Mouse (Mus musculus) neural tube, embryonic 13.5 days (tissue): ENCODE measurements around the gene Rad9a. TPM values are rescaled to one million over a fixed set of nuclear protein-coding genes. Genes with fewer than 3 reads are reported as not detected.
"Not testable (repeated sequence)": the region's sequence is repeated elsewhere in the genome, so short reads cannot be mapped to it uniquely, and the experiment has no call there.

Experiments used
- ATAC-seq: fragments of 200-750 bp; cut with Nextera tagmentation; 2 replicates; pipeline ENCODE4 v1.8.0; 2017; ENCODE audit warnings: low read depth, mild to moderate bottlenecking, moderate TSS enrichment, moderate library complexity
- H3K27ac ChIP-seq: fragments of 300-500 bp; sonication (generic); replicated peaks from 2 replicates; pipeline ENCODE4 v1.5.1; 2015; ENCODE audit warnings: moderate library complexity, mild to moderate bottlenecking, inconsistent platforms
- H3K27me3 ChIP-seq: fragments of 300-500 bp; sonication (generic); 2 replicates; pipeline ENCODE4 v1.6.1; 2015; ENCODE audit warnings: mild to moderate bottlenecking, inconsistent platforms
- H3K36me3 ChIP-seq: fragments of 300-500 bp; sonication (generic); 2 replicates; pipeline ENCODE4 v1.6.1; 2015; ENCODE audit warnings: mild to moderate bottlenecking, inconsistent platforms
- H3K4me1 ChIP-seq: fragments of 300-500 bp; sonication (generic); replicated peaks from 2 replicates; pipeline ENCODE4 v1.6.1; 2015; ENCODE audit warnings: inconsistent platforms
- H3K4me2 ChIP-seq: fragments of 300-500 bp; sonication (generic); 2 replicates; pipeline ENCODE4 v1.6.1; 2015; ENCODE audit warnings: inconsistent platforms, mild to moderate bottlenecking, moderate library complexity
- H3K4me3 ChIP-seq: fragments of 300-500 bp; sonication (generic); 2 replicates; pipeline ENCODE4 v1.5.1; 2015; ENCODE audit warnings: mild to moderate bottlenecking, inconsistent platforms
- H3K9ac ChIP-seq: fragments of 300-500 bp; sonication (generic); 2 replicates; pipeline ENCODE4 v1.6.1; 2015; ENCODE audit warnings: moderate library complexity, mild to moderate bottlenecking, inconsistent platforms
- H3K9me3 ChIP-seq: fragments of 300-500 bp; sonication (generic); 2 replicates; pipeline ENCODE4 v1.6.1; 2016; ENCODE audit warnings: inconsistent platforms
- WGBS: fragments of 180-500 bp; shearing (Covaris S2); methylation state at CpG from one replicate; pipeline ENCODE4 v1.1.7; 2015; 5-methylcytosine and 5-hydroxymethylcytosine counted together
- polyA plus RNA-seq: library from polyadenylated mRNA; unstranded; fragments of >200 nt; fragmentation: Nextera tagmentation; extraction: Ambion mirVana; gene quantifications from 2 replicates; pipeline ENCODE4 v1.2.1, GENCODE M21; 2015

Gene Rad9a
- 23.5 and 24.9 TPM in 2 replicates for polyA plus RNA-seq

DNA sequence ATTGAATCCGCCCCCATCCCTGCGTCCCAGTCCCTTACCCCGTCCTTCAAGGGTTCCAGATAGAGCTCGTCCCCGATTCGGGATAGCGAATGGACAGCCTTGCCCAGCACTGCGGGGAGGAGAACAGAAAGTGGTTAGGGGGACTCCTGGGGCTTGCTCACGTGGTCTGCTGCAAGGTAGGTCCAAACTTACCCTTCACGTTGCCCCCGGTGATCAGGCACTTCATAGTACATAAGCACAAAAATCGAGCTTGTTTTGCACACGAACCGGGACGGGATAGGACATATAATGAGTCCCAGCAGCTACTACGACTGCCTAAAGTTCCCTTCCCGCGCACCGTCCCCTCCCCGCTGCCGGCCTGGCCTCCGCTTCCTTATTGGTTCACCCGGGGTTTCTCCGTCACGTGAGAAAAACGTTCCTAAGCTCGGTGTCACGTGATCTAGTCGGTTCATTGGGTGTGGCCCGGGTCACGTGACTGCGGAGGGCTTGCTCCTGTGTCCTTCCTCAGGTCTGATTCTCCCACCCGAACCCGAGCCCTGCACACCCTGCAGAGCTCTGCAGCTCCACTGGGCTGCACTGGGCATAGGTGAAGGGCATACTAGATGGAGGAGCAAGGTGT lies at the start of gene Rad9a:
Gene Rad9a (minus strand): TSS at position 372 of the 619 bp plus-strand sequence.
- ATAC-seq = peak; percentile 86
- WGBS = 0% methylated on average over 34 of the region's 34 CpGs
- Histone ChIP-seq H3K4me2 (peak within 1 kb of the TSS; percentile 97), H3K9me3 (no peaks in the 10 kb centered on the region), H3K27me3 (peaks cover 20% of the 10 kb centered on the region), H3K27ac (peak within 1 kb of the TSS; percentile 59), H3K9ac (peak within 1 kb of the TSS; percentile 88), H3K36me3 (peaks cover 31% of the 10 kb centered on the region), H3K4me1 (peaks cover 32% of the 10 kb centered on the region), H3K4me3 (peak within 1 kb of the TSS; percentile 68)

DNA sequence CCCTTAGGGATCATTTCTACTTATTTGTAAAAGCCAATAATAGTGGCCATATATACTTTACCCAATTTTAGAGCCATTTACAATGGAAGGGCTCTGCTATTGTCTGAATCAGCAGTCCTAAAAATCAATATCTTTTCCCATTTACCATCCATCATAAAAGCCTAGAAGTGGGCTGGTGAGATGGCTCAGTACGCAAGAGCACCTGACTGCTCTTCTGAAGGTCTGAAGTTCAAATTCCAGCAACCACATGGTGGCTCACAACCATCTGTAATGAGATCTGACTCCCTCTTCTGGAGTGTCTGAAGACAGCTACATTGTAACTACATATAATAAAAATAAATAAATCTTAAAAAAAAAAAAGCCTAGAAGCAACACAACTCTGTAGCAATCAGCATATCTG lies 47.2 kb upstream of the Rad9a start:
- not testable (repeated sequence) for H3K27me3 ChIP-seq, H3K9me3 ChIP-seq, H3K36me3 ChIP-seq, H3K4me1 ChIP-seq, H3K4me2 ChIP-seq, H3K9ac ChIP-seq, H3K4me3 ChIP-seq, H3K27ac ChIP-seq, ATAC-seq
- WGBS = 62% methylated on average over 1 of the region's 1 CpGs

DNA sequence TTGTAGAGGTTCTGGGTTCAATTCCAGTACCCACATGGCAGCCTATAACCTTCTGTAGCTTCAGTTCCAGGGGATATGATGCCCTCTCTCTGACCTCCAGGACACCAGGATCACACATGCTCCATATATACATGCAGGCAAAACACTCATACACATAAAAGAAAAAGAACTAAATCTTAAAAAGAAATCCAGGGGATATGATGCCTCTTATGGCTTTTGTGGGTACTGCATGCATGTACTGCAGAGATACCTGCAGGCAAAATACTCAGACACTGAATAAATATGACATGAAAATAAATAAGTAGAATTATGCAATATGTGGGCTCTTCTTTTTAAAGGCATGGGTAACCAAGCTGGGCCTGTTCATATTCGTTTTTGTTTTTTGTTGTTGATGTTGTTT lies 45.5 kb upstream of the Rad9a start:
- Histone ChIP-seq H3K4me3 (no peak overlapping the region), H3K27me3 (no peaks in the 10 kb centered on the region), H3K9me3 (no peaks in the 10 kb centered on the region), H3K4me1 (no peaks in the 10 kb centered on the region), H3K27ac (no peak overlapping the region), H3K4me2 (no peak overlapping the region), H3K36me3 (no peaks in the 10 kb centered on the region), H3K9ac (no peak overlapping the region)
- ATAC-seq = no peak
- 48% methylated on average over 1 of the region's 1 CpGs for WGBS

DNA sequence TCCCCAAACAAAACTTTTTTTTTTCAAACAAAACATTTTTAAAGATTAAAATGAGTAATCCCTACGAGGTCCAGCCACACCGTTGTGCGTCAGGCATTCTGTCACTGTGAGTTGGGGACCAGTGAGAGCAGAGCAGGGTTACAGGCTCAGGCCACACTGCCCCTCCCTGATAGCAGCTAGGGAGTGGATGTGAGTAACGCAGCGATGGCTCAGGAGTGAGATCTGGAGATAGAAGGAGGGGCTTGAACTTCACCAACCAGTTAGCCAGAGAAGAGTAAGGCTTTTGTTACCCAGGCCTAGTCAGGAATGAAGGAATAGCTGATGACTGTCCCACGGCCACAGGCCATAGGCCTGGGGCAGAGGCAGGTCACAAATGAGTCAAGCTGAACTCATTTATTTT lies 43.3 kb upstream of the Rad9a start:
- H3K9ac ChIP-seq = no peak overlapping the region

DNA sequence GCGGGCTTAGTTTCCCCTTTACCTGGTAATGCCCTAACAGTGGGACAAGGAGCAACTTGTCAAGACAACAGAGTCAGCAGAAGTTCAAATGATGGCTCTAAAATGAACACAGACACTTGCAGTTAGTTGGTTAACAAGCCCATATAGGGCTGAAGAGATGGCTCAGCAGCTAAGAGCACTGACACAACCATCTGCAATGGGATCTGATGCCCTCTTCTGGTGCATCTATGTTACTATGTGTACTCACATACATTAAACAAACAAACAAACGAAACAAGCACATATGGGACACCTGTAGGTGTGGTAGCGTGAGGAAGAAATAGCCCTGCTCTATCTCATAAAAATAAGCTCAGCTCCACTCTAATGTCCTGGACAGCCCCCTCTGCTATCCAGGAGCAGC lies 41.0 kb upstream of the Rad9a start:
- H3K9me3 ChIP-seq = no peaks in the 10 kb centered on the region
- no peaks in the 10 kb centered on the region for H3K27me3 ChIP-seq
- no peak overlapping the region for H3K9ac ChIP-seq
- no peak overlapping the region for H3K4me2 ChIP-seq
- no peak overlapping the region for H3K4me3 ChIP-seq
- WGBS = 54% methylated on average over 3 of the region's 3 CpGs
- no peak for ATAC-seq
- H3K4me1 ChIP-seq = no peaks in the 10 kb centered on the region
- no peak overlapping the region for H3K27ac ChIP-seq
- no peaks in the 10 kb centered on the region for H3K36me3 ChIP-seq

More for the DNA sequence above, 43.3 kb upstream of the Rad9a start:
- Histone ChIP-seq H3K27ac (no peak overlapping the region), H3K4me1 (no peaks in the 10 kb centered on the region), H3K27me3 (no peaks in the 10 kb centered on the region), H3K36me3 (no peaks in the 10 kb centered on the region), H3K4me2 (no peak overlapping the region), H3K4me3 (no peak overlapping the region), H3K9me3 (no peaks in the 10 kb centered on the region)
- ATAC-seq = no peak
- 80% methylated on average over 6 of the region's 6 CpGs for WGBS

DNA sequence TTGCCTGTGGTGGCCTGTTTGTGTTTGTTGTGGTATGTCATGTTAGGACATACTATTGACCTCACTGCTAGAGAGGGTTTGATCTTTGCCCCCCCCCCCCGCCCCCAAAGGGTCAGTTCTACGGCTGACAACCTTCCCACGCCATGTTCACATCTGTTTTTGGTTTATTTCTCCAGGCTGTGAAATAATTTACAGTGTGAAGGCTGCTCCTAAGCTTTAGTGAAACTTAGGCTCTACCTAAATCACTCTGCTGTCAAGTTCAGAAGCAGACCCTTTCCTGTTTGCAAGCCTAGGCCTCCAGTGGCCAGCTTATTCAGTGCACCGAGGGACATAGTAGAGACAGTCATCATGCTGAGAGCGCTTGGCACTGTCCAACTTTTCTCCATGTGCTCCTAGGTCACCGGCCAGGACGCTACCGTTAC lies 38.8 kb upstream of the Rad9a start:
- no peak for ATAC-seq
- H3K9ac ChIP-seq = no peak overlapping the region
- no peak overlapping the region for H3K4me2 ChIP-seq
- 67% methylated on average over 8 of the region's 8 CpGs for WGBS
- H3K9me3 ChIP-seq = no peaks in the 10 kb centered on the region
- H3K36me3 ChIP-seq = no peaks in the 10 kb centered on the region
- H3K27ac ChIP-seq = no peak overlapping the region
- H3K4me1 ChIP-seq = no peaks in the 10 kb centered on the region
- no peak overlapping the region for H3K4me3 ChIP-seq
- no peaks in the 10 kb centered on the region for H3K27me3 ChIP-seq

DNA sequence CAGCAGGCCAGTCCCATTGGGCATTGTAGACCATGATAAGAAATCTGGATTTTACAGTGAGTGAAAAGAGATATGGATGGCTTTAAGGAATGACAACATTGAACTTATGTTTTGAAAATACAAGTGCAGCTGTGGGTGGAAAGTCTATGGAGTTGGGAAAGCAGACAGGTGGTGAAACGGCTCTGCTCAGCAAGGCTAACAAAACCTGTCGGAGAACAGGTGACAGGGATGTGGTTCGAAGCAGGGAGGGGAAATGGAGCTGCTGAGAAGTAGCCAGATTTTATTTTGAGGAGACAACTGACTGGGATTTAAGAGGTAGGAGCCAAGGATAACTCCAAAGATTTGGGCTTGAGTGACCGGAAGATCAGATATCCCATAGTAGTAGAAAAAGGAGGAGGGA lies 33.1 kb upstream of the Rad9a start:
- H3K27ac ChIP-seq = no peak overlapping the region
- peaks cover 9% of the 10 kb centered on the region for H3K27me3 ChIP-seq
- WGBS = 73% methylated on average over 4 of the region's 4 CpGs
- ATAC-seq = no peak
- no peak overlapping the region for H3K9ac ChIP-seq
- no peak overlapping the region for H3K4me2 ChIP-seq
- no peaks in the 10 kb centered on the region for H3K36me3 ChIP-seq
- H3K9me3 ChIP-seq = no peaks in the 10 kb centered on the region
- H3K4me1 ChIP-seq = peaks cover 13% of the 10 kb centered on the region
- H3K4me3 ChIP-seq = no peak overlapping the region

DNA sequence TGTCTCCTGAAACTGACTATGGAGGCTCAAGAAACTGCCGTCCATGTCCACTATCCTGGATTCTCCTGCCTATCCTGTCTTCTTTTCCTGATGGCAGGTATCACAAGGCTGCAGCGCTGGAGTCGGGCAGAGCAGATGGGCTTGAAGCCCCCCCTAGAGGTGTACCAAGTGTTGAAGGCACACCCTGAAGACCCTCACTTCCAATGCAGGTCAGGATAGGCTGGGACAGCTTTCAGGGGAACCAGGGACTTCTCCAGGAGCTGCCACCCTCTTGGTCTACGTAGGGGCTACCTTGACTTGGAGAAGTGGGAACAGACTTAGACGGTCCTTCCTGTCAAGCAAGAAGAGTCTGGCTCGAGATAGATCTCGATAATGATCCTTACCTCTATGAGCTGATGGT lies 31.2 kb upstream of the Rad9a start:
- Histone ChIP-seq H3K4me1 (peaks cover 13% of the 10 kb centered on the region), H3K9ac (peak overlapping the region; percentile 82), H3K27me3 (peaks cover 26% of the 10 kb centered on the region), H3K9me3 (no peaks in the 10 kb centered on the region), H3K4me3 (peak overlapping the region; percentile 55; the same call in 1 of the 2 replicates), H3K4me2 (peak overlapping the region; percentile 78), H3K36me3 (no peaks in the 10 kb centered on the region), H3K27ac (no peak overlapping the region)
- WGBS = 83% methylated on average over 7 of the region's 7 CpGs
- ATAC-seq = no peak

DNA sequence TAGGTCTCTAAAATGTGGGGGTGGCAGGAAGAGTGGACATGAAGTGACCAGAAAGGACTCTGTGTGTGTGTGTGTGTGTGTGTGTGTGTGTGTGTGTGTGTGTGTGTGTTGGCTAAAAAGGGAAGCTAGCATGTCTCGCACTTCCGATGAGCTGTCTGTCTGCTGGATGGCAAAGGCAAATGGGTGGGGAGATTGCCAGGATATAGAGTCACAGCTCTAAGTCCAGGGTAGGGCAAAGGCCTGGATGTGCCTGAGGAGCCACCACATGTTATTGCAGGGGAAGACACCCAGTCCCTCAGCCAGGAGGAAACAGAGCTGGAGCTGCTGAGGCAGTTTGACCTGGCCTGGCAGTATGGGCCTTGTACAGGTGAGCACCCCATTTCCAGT lies 30.7 kb upstream of the Rad9a start:
- Histone ChIP-seq H3K4me2 (peak overlapping the region; percentile 78), H3K9ac (peak overlapping the region; percentile 82), H3K36me3 (no peaks in the 10 kb centered on the region), H3K4me1 (peaks cover 13% of the 10 kb centered on the region), H3K4me3 (peak overlapping the region; percentile 55), H3K27ac (peak overlapping the region; percentile 82), H3K27me3 (peaks cover 31% of the 10 kb centered on the region), H3K9me3 (no peaks in the 10 kb centered on the region)
- WGBS = 68% methylated on average over 2 of the region's 2 CpGs
- no peak for ATAC-seq

DNA sequence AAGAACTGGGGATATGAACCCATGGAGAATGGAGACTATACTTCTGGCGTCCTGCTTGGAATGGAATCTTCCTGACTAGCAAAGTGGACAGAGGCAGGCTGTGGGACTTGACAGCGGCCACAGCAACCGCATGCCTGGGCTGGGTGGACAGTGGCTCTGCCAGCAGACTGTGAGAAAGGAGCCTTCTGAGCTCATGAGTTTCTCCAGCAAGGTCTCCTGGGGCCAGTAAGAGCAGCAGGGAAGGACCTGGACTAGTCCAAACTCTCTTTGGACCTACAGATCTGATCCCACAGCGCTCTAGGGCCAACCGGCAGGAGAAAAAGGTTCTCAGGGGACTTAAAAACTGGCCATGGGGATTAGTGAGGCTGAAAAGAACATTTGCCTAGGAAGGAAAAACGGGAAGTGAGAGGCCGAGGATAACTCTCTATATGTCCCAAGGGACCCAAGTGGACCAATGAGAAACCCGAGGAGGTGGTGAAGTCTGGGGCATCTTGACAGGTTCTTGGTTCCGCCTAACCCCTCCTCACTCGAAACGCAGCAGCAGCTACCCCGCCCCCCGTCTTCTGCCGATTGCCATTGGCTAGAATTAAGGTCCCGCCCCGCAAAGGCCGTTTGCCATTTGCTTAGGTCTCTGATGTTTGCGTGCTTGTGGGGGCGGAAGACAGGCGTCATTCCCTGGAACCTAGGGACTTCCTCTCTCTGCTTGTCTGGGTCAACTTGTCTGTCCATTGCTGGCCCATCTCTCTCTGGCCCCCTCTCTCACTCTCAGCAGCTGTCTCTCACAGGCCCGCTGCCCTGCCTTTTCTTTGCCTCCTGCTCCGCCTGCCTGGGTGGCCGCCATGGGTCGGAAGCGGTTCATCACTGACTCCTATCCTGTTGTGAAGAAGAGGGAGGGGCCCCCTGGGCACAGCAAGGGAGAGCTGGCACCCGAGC lies 30.1 kb upstream of the Rad9a start, which contains the start of gene Pold4:
Gene Pold4 (plus strand): TSS at position 647 of the 933 bp plus-strand sequence.
- peak; percentile 89 for ATAC-seq
- Histone ChIP-seq H3K27me3 (peaks cover 32% of the 10 kb centered on the region), H3K27ac (peak within 1 kb of the TSS; percentile 82), H3K36me3 (no peaks in the 10 kb centered on the region), H3K9me3 (no peaks in the 10 kb centered on the region), H3K4me3 (peak within 1 kb of the TSS; percentile 55), H3K9ac (peak within 1 kb of the TSS; percentile 82), H3K4me2 (peak within 1 kb of the TSS; percentile 78), H3K4me1 (peaks cover 13% of the 10 kb centered on the region)
- WGBS = 11% methylated on average over 26 of the region's 26 CpGs

DNA sequence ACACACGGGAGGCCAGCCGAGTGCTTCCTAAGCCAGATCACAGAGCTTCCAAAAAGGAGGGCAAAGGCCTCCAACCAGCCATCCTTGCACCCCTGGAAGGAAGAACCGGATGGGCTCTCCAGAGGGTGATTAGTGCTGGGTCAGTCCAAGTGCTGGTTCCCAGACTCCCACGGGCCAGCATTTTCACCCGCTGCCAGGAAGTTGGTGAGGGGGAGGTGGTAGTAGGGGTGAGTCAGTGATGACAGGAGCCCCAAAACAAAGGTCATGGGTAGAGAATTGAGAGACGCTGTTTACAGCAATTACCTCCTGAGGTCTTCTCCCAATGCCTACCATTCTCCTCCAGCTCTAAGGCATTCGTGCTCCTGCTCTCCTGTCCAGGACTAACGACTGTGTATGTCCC lies 29.0 kb upstream of the Rad9a start:
- no peak overlapping the region for H3K4me2 ChIP-seq
- no peak overlapping the region for H3K4me3 ChIP-seq
- ATAC-seq = no peak
- H3K4me1 ChIP-seq = peaks cover 13% of the 10 kb centered on the region
- no peaks in the 10 kb centered on the region for H3K9me3 ChIP-seq
- WGBS = 75% methylated on average over 8 of the region's 8 CpGs
- H3K27me3 ChIP-seq = peaks cover 36% of the 10 kb centered on the region
- H3K9ac ChIP-seq = peak overlapping the region; percentile 17; the same call in 1 of the 2 replicates
- no peak overlapping the region for H3K27ac ChIP-seq
- no peaks in the 10 kb centered on the region for H3K36me3 ChIP-seq

DNA sequence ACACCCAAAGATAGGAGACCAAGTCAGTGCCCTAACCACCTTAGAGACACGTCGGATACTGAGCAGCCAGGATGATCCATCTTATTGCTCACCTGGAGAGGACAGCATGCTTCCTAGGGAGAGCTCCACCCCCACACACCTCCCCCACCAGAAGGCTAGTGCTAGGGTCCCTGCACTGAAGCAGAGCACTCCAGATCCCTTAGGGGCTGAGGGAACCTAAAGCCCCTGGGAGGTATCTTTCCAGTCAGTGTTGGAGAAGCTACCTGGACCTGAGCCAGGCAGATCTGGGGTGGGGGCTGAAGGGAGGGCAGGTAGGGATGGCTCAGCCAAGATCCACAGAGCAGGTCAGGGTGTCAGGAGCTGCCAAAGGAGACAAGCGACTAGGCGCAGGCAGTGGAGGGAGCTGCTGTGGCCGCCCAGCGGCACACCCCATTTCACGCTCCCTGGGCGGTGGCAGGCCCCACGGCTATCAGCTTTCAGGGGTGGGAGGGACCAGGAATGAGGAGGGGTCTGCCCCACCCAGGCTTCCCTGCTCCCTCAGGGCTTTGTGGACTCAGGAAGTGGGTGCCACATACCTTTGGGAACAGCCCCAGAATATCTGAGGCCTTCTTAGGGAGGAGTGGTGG lies 28.1 kb upstream of the Rad9a start:
- ATAC-seq = no peak
- peaks cover 36% of the 10 kb centered on the region for H3K27me3 ChIP-seq
- 0 out of 2 replicates have a peak overlapping the region, but pooled peaks have one; percentile 28 for H3K9ac ChIP-seq

More for the DNA sequence above, 28.1 kb upstream of the Rad9a start:
- 42% methylated on average over 9 of the region's 9 CpGs for WGBS
- no peak overlapping the region for H3K4me2 ChIP-seq
- H3K9me3 ChIP-seq = no peaks in the 10 kb centered on the region
- peaks cover 13% of the 10 kb centered on the region for H3K4me1 ChIP-seq
- H3K36me3 ChIP-seq = no peaks in the 10 kb centered on the region
- H3K4me3 ChIP-seq = no peak overlapping the region
- H3K27ac ChIP-seq = no peak overlapping the region
